Mouse (Mus musculus) MEL (cell line): Measurements from ENCODE around the gene Hrk. TPM values are rescaled to one million over a fixed set of nuclear protein-coding genes. Genes with fewer than 3 reads are reported as not detected.

ENCODE experiments used
- DNase-seq: peaks from one replicate; pipeline ENCODE4 v3.0.0; 2011; ENCODE audit warnings: low read depth, low spot score
- H3K27ac ChIP-seq: 2 replicates; pipeline ENCODE4 v1.5.1; 2012; ENCODE audit warnings: low read depth, mild to moderate bottlenecking, control low read depth, low read length, moderate library complexity; ENCODE audit not compliant: control insufficient read depth
- H3K27me3 ChIP-seq, 2 experiments: fragments of 150-350 bp in 1 of 2; sonication (generic) in 1 of 2; 2 replicates each; pipeline ENCODE4 v1.6.1; 2012; ENCODE audit warnings: low read length in 2 of 2, mild to moderate bottlenecking in 2 of 2, improper control_type of control experiment in 1 of 2, moderate library complexity in 1 of 2; ENCODE audit not compliant: insufficient read depth in 2 of 2, control insufficient read depth in 1 of 2
- H3K36me3 ChIP-seq, 2 experiments: 2 replicates each; pipeline ENCODE4 v1.6.1; 2012 to 2014; ENCODE audit warnings: low read length in 2 of 2, improper control_type of control experiment in 1 of 2, inconsistent platforms in 1 of 2, mild to moderate bottlenecking in 1 of 2; ENCODE audit not compliant: insufficient read depth in 2 of 2, control insufficient read depth in 1 of 2
- H3K4me1 ChIP-seq, 2 experiments: fragments of 150-350 bp in 1 of 2; sonication (generic) in 1 of 2; 2 replicates each; pipeline ENCODE4 v1.6.1; 2012; ENCODE audit warnings: low read length in 2 of 2, improper control_type of control experiment in 1 of 2, mild to moderate bottlenecking in 1 of 2; ENCODE audit not compliant: insufficient read depth in 2 of 2, control insufficient read depth in 1 of 2
- H3K4me3 ChIP-seq, 2 experiments: fragments of 150-350 bp in 1 of 2; sonication (generic) in 1 of 2; 2 replicates each; pipeline ENCODE4 v1.5.1; 2012; ENCODE audit warnings: low read depth in 2 of 2, low read length in 2 of 2, mild to moderate bottlenecking in 2 of 2, moderate library complexity in 2 of 2, control low read depth in 1 of 2, improper control_type of control experiment in 1 of 2; ENCODE audit not compliant: control insufficient read depth in 1 of 2, insufficient read depth in 1 of 2
- H3K79me2 ChIP-seq: 2 replicates; pipeline ENCODE4 v1.6.1; 2012; ENCODE audit warnings: mild to moderate bottlenecking, low read length, moderate library complexity; ENCODE audit not compliant: control insufficient read depth, poor library complexity, insufficient read depth
- H3K9ac ChIP-seq: 2 replicates; pipeline ENCODE4 v1.6.1; 2012; ENCODE audit warnings: low read depth, mild to moderate bottlenecking, control low read depth, low read length, moderate library complexity; ENCODE audit not compliant: control insufficient read depth, poor library complexity, severe bottlenecking
- H3K9me3 ChIP-seq: fragments of 150-350 bp; sonication (generic); replicated peaks from 2 replicates; pipeline ENCODE4 v1.6.1; 2012; ENCODE audit warnings: mild to moderate bottlenecking, low read length, improper control_type of control experiment, moderate library complexity; ENCODE audit not compliant: insufficient read depth
- BHLHE40 ChIP-seq: IDR thresholded peaks from 2 replicates; pipeline ENCODE4 v1.6.1; 2012; ENCODE audit warnings: low read depth, mild to moderate bottlenecking, inconsistent platforms, low read length, improper control_type of control experiment, borderline replicate concordance
- CHD1 ChIP-seq: IDR thresholded peaks from 2 replicates; pipeline ENCODE4 v1.6.1; 2012; ENCODE audit warnings: low read depth, mild to moderate bottlenecking, inconsistent platforms, low read length, improper control_type of control experiment
- E2F4 ChIP-seq: IDR thresholded peaks from 2 replicates; pipeline ENCODE4 v1.6.1; 2011; ENCODE audit warnings: low read depth, low read length, improper control_type of control experiment, borderline replicate concordance
- ELF1 ChIP-seq: IDR thresholded peaks from 2 replicates; pipeline ENCODE4 v1.6.1; 2014; ENCODE audit warnings: low read depth, mild to moderate bottlenecking, inconsistent platforms, low read length, improper control_type of control experiment, moderate library complexity
- HCFC1 ChIP-seq: IDR thresholded peaks from 2 replicates; pipeline ENCODE4 v1.6.1; 2012; ENCODE audit warnings: low read depth, mild to moderate bottlenecking, inconsistent platforms, low read length, improper control_type of control experiment, moderate library complexity
- JUND ChIP-seq: IDR thresholded peaks from 2 replicates; pipeline ENCODE4 v1.6.1; 2011; ENCODE audit warnings: low read depth, mild to moderate bottlenecking, improper control_type of control experiment, low read length
- MAFK ChIP-seq: IDR thresholded peaks from 2 replicates; pipeline ENCODE4 v1.6.1; 2011; ENCODE audit warnings: low read depth, mild to moderate bottlenecking, low read length, improper control_type of control experiment, borderline replicate concordance
- MAX ChIP-seq: IDR thresholded peaks from 2 replicates; pipeline ENCODE4 v1.6.1; 2011; ENCODE audit warnings: low read length, improper control_type of control experiment
- MAZ ChIP-seq: IDR thresholded peaks from 2 replicates; pipeline ENCODE4 v1.6.1; 2012; ENCODE audit warnings: low read depth, mild to moderate bottlenecking, inconsistent platforms, low read length, improper control_type of control experiment
- MXI1 ChIP-seq: IDR thresholded peaks from 2 replicates; pipeline ENCODE4 v1.6.1; 2011; ENCODE audit warnings: mild to moderate bottlenecking, low read depth, low read length, improper control_type of control experiment
- MYC ChIP-seq: IDR thresholded peaks from 2 replicates; pipeline ENCODE4 v1.6.1; 2011; ENCODE audit warnings: low read depth, mild to moderate bottlenecking, low read length, improper control_type of control experiment, moderate library complexity
- RCOR1 ChIP-seq: IDR thresholded peaks from 2 replicates; pipeline ENCODE4 v1.6.1; 2012; ENCODE audit warnings: low read depth, mild to moderate bottlenecking, inconsistent platforms, low read length, improper control_type of control experiment
- SIN3A ChIP-seq: IDR thresholded peaks from 2 replicates; pipeline ENCODE4 v1.6.1; 2012; ENCODE audit warnings: low read length, improper control_type of control experiment, inconsistent platforms
- SMC3 ChIP-seq: IDR thresholded peaks from 2 replicates; pipeline ENCODE4 v1.6.1; 2011; ENCODE audit warnings: low read depth, low read length, improper control_type of control experiment
- UBTF ChIP-seq: IDR thresholded peaks from 2 replicates; pipeline ENCODE4 v1.6.1; 2012; ENCODE audit warnings: low read depth, mild to moderate bottlenecking, inconsistent platforms, low read length, improper control_type of control experiment, moderate library complexity, borderline replicate concordance; ENCODE audit not compliant: insufficient read depth
- USF2 ChIP-seq, 2 experiments: IDR thresholded peaks; 2 replicates each; pipeline ENCODE4 v1.6.1; 2011 to 2012; ENCODE audit warnings: improper control_type of control experiment in 2 of 2, low read length in 2 of 2, borderline replicate concordance in 1 of 2, inconsistent platforms in 1 of 2, low read depth in 1 of 2, mild to moderate bottlenecking in 1 of 2; ENCODE audit not compliant: insufficient read depth in 1 of 2
- ZC3H11A ChIP-seq: IDR thresholded peaks from 2 replicates; pipeline ENCODE4 v1.6.1; 2012; ENCODE audit warnings: low read depth, mild to moderate bottlenecking, inconsistent platforms, low read length, improper control_type of control experiment
- ZNF384 ChIP-seq: IDR thresholded peaks from 2 replicates; pipeline ENCODE4 v1.6.1; 2012; ENCODE audit warnings: low read depth, mild to moderate bottlenecking, inconsistent platforms, low read length, improper control_type of control experiment
- polyA plus RNA-seq, 2 experiments: library from polyadenylated mRNA; stranded (reverse) in 1 of 2; unstranded in 1 of 2; fragments of >175 nt in 1 of 2; fragments of >200 nt in 1 of 2; gene quantifications; 2 replicates each; pipeline versions ENCODE4 v1.2.1 to v1.2.4; 2012; ENCODE audit warnings: low replicate concordance in 2 of 2, low read depth in 1 of 2; ENCODE audit not compliant: insufficient read length in 2 of 2, insufficient read depth in 1 of 2, missing spikeins in 1 of 2
- total RNA-seq: library from RNA; depleted of rRNA; stranded (reverse); fragments of 300-350 nt; gene quantifications from 2 replicates; pipeline ENCODE4 v1.2.3, GENCODE M21; 2012

Hrk gene
- total and polyA plus RNA-seq, 3 experiments = not detected

GRCm38 (mm10) chr5:118205852-118206251, 41.4 kb downstream of the Hrk start:
- no peak overlapping the region for H3K4me3 ChIP-seq
- TF ChIP-seq RCOR1 (no peak), MAZ (no peak), CHD1 (no peak), MXI1 (no peak), BHLHE40 (no peak), UBTF (no peak), MAFK (no peak), E2F4 (no peak), USF2 (IDR thresholded peaks at IDR 0.05; ENCODE audit: borderline replicate concordance in 1 of 2, insufficient read depth in 1 of 2, low read depth in 1 of 2, low read length in 2 of 2) (no peak), ZC3H11A (no peak), ELF1 (no peak), JUND (no peak), MAX (no peak), SMC3 (no peak), HCFC1 (no peak), SIN3A (no peak), MYC (no peak), ZNF384 (no peak)
- H3K27ac ChIP-seq = no peak overlapping the region
- no peaks in the 10 kb centered on the region for H3K9me3 ChIP-seq
- H3K36me3 ChIP-seq = no peaks in the 10 kb centered on the region
- no peak overlapping the region for H3K9ac ChIP-seq
- no peaks in the 10 kb centered on the region for H3K79me2 ChIP-seq
- no peaks in the 10 kb centered on the region for H3K4me1 ChIP-seq
- DNase-seq = no peak
- no peaks in the 10 kb centered on the region for H3K27me3 ChIP-seq

- Histone ChIP-seq H3K27ac (no peak overlapping the region), H3K36me3 (no peaks in the 10 kb centered on the region), H3K79me2 (no peaks in the 10 kb centered on the region), H3K9me3 (no peaks in the 10 kb centered on the region), H3K4me1 (no peaks in the 10 kb centered on the region), H3K9ac (no peak overlapping the region), H3K27me3 (no peaks in the 10 kb centered on the region), H3K4me3 (no peak overlapping the region)
- TF ChIP-seq HCFC1 = no peak
- no peak for DNase-seq
Observed at GRCm38 (mm10) chr5:118214012-118214411, 49.6 kb downstream of the Hrk start.
